Mouse (Mus musculus) lung, adult 2 months (tissue): ENCODE results near the gene Clp1. TPM values are rescaled to one million over a fixed set of nuclear protein-coding genes. Genes with fewer than 3 reads are reported as not detected.
A peak's percentile ranks its signal among the peaks of the same experiment; 100 is the strongest.
"Not testable (repeated sequence)": the region's sequence is repeated elsewhere in the genome, so short reads cannot be mapped to it uniquely, and the experiment has no call there.

Source experiments
- DNase-seq: peaks from one replicate; pipeline ENCODE4 v3.0.0; 2022
- H3K4me1 ChIP-seq: fragments of 200-500 bp; 2 replicates; pipeline ENCODE4 v1.6.1; 2011; ENCODE audit warnings: low read length; ENCODE audit not compliant: control insufficient read depth, insufficient read depth
- H3K4me3 ChIP-seq: fragments of 200-500 bp; replicated peaks from 2 replicates; pipeline ENCODE3; 2011; ENCODE audit warnings: low read depth, mild to moderate bottlenecking, control low read depth, low read length; ENCODE audit errors: extremely low read depth
- CTCF ChIP-seq: fragments of 200-500 bp; IDR thresholded peaks from 2 replicates; pipeline ENCODE4 v1.5.1; 2011; ENCODE audit warnings: mild to moderate bottlenecking, low read length, control low read depth; ENCODE audit not compliant: insufficient read depth
- POLR2A ChIP-seq: fragments of 200-500 bp; IDR thresholded peaks from 2 replicates; pipeline ENCODE4 v1.6.1; 2011; ENCODE audit warnings: low read depth, mild to moderate bottlenecking, control low read depth, low read length, borderline replicate concordance; ENCODE audit errors: extremely low read depth
- WGBS: fragments of 180-500 bp; shearing (Covaris S2); methylation state at CpG from one replicate; pipeline ENCODE4 v1.1.7; 2018; 5-methylcytosine and 5-hydroxymethylcytosine counted together
- polyA plus RNA-seq: library from polyadenylated mRNA; depleted of rRNA; stranded (reverse); fragments of >200 nt; gene quantifications from 2 replicates; pipeline ENCODE4 v1.2.3, GENCODE M21; 2012

Gene Clp1
- polyA plus RNA-seq, 1 experiment, result 10.3 TPM

DNA sequence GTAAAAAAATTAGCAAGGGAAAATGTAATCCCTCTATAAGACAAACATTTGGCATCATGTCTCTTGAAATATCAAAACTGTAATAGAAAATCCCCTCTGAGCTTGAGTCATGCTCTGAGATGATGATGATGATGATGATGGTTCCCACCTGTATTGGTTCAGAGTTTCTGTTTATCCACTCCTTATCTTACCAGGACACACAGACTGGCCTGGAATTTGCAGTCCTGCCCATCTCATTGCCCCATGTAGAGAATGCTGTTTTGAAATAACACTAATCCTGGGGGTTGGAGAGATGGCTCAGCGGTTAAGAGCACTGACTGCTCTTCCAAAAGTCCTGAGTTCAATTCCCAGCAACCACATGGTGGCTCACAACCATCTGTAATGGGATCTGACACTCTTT is 5.2 kb upstream of the Clp1 start:
- no peak for DNase-seq
- no peak overlapping the region for H3K4me3 ChIP-seq
- no peaks in the 10 kb centered on the region; the same call in 1 of the 2 replicates for H3K4me1 ChIP-seq
- TF ChIP-seq POLR2A, result no peak
- no peak for TF ChIP-seq CTCF
- WGBS, result 79% methylated on average over 1 of the region's 1 CpGs

DNA sequence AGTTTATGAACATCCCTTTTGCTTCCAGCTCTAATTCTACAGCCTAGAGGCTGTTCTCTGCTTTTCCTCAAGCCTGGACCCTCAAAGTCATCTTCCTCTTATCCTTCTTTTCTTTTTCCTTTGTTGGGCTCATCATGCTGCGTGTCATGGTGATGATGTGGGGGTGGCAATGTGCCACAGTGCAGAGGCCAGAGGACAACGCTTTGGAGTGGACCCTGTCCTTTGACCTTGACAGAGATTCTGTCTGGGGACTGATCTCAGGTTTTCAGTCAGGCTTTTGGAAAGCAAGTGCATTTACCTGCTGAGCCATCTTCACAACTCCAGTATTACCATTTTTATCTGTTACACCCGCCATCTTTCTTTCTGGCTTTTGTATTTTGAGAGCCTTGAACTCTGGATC is 4.1 kb upstream of the Clp1 start:
- TF ChIP-seq POLR2A (no peak), CTCF (no peak)
- no peak for DNase-seq
- 78% methylated on average over 3 of the region's 3 CpGs for WGBS
- Histone ChIP-seq H3K4me1 (0 out of 2 replicates have a peak, but pooled peaks cover 2% of the 10 kb centered on the region), H3K4me3 (no peak overlapping the region)

DNA sequence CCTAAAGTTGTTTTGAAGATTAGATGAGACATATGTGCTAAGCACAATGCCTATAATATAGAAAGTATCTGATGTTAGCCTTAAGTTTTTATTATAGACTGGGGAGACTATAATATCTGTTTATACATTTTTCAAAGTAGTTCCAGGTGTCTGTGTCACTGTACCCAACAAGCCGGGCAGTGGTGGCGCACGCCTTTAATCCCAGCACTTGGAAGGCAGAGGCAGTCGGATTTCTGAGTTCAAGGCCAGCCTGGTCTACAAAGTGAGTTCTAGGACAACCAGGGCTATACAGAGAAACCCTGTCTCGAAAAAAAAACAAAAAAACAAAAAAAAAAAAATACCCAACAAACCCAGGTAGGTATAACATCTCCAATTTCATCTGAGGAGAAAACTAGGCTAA is 1.0 kb upstream of the Clp1 start:
- H3K4me1 ChIP-seq, H3K4me3 ChIP-seq, DNase-seq: not testable (repeated sequence)
- 80% methylated on average over 5 of the region's 5 CpGs for WGBS

DNA sequence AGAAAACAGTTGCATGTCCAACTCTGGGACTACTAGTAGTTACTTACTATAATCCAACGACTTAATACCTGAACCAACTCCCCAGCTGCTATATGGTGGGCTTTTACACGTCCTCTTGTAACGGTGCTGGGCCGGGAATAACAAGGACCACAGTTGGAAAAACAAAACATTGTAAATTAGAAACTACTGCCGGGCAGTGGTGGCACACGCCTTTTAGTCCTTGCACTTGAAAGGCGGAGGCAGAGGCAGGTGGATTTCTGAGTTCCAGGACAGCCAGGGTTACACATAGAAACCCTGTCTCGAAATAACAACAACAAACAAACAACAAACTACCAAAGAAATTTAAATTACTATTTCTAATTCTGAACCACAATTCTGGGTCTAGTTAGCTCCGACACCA is 434 bp downstream of the Clp1 start:
- 0 out of 2 replicates have a peak, but pooled peaks cover 2% of the 10 kb centered on the region for H3K4me1 ChIP-seq
- TF ChIP-seq POLR2A (no peak), CTCF (no peak)
- DNase-seq, result no peak
- 2% methylated on average over 9 of the region's 9 CpGs for WGBS
- H3K4me3 ChIP-seq, result peak overlapping the region; percentile 45

DNA sequence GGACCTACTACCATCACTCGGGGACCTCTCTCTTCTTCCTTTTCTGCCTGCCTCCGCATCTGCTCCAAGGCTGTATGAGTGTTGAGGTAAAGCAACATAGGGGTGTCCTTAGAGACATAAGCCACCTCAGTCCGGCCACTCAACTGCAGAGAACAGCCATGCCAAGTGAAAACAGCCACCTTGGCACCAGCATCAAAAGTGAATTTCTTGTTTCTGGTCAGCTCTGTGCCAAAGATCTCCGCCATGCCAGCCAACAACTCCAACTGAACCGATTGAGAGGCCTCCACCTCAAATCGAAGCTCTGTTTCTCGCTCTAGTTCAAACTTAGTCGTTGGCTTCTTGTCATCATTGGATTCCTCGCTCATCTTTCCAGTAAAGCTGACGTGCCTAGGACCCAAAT is 1.4 kb downstream of the Clp1 start:
- no peak for DNase-seq
- Histone ChIP-seq H3K4me3 (no peak overlapping the region), H3K4me1 (0 out of 2 replicates have a peak, but pooled peaks cover 2% of the 10 kb centered on the region)
- WGBS, result 89% methylated on average over 10 of the region's 10 CpGs
- TF ChIP-seq POLR2A (no peak), CTCF (no peak)

DNA sequence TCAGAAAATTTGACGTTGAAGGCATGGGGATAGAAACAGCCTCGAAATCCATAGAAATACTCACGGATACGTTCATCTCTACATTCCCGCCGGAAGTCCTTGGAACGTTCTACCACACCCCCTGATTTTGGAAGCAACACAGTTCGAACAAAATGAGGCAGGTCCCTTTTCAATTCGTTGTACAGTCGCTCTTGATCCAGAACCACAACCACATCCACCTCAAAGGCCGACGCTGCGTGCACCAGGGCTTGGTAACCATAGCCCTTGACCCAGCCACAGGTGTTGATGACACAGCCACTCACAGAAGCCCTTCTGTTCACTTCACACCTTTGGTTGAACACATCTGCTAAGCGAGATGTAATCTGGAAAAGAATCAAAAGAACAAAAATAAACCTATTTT is 3.3 kb downstream of the Clp1 start:
- Histone ChIP-seq H3K4me3 (no peak overlapping the region), H3K4me1 (0 out of 2 replicates have a peak, but pooled peaks cover 2% of the 10 kb centered on the region)
- 90% methylated on average over 14 of the region's 14 CpGs for WGBS
- no peak for DNase-seq
- TF ChIP-seq POLR2A, result no peak
- no peak for TF ChIP-seq CTCF

DNA sequence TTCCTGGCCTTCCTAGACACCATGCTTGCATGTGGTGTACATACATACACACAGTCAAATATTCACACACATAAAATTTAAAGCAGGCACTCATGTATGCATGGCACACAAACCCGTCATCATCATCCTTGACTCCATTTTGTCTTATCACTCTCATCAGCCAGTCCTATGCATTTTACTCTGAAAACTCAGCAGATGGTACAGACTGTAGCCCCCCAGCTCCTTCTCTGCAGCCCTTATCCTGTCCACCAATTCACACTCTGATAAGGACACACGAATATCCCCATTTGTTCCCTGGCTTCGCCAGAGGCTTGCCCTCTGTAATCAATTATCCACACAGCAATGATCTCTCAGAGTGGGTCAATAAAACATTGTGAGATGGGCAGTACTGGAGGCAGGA is 6.0 kb downstream of the Clp1 start:
- 89% methylated on average over 3 of the region's 3 CpGs for whole genome bisulfite sequencing
- TF ChIP-seq POLR2A (no peak), CTCF (no peak)
- no peak overlapping the region for H3K4me3 ChIP-seq
- DNase-seq, result no peak
- no peaks in the 10 kb centered on the region for H3K4me1 ChIP-seq

DNA sequence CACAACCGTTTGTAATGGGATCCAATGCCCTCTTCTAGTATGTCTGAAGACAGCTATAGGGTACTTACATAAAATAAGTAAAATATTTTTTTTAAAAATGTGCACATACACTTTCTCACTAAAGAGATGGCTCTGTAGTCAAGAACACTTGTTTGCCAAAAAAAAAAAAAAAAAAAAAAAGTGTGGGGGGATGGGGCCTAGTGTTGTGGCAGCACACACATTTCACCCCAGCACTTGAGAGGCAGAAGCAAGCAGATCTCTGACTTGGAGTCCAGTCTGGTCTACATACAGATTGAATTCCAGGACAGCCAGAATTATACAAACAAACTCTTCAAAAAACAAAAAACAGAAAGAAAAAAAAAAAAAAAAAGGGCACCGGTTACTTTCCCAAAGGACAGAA is 6.4 kb downstream of the Clp1 start:
- TF ChIP-seq CTCF (no peak), POLR2A (no peak)
- DNase-seq, result no peak
- Histone ChIP-seq H3K4me1 (no peaks in the 10 kb centered on the region), H3K4me3 (no peak overlapping the region)
- WGBS, result 86% methylated on average over 2 of the region's 2 CpGs

DNA sequence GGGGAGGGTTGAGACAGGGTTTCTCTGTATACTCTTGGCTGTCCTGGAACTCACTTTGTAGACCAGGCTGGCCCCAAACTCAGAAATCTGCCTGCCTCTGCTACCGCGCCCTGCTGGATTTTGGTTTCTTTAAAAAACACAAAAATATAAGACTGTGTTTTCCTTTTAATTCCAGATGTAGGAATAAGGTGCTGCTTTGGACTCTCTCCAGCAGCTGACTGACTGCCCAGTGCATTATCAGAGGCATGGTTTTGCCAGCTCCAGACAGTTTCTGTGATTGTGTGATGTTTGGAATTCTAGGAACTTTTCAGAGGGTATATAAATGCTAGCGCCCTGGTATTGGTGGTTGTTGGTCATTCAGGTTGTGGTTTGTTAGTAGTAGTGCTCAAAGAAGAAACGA is 9.8 kb downstream of the Clp1 start:
- peaks cover 5% of the 10 kb centered on the region for H3K4me1 ChIP-seq
- no peak overlapping the region for H3K4me3 ChIP-seq
- no peak for DNase-seq
- TF ChIP-seq POLR2A, result no peak
- WGBS, result 92% methylated on average over 4 of the region's 4 CpGs

DNA sequence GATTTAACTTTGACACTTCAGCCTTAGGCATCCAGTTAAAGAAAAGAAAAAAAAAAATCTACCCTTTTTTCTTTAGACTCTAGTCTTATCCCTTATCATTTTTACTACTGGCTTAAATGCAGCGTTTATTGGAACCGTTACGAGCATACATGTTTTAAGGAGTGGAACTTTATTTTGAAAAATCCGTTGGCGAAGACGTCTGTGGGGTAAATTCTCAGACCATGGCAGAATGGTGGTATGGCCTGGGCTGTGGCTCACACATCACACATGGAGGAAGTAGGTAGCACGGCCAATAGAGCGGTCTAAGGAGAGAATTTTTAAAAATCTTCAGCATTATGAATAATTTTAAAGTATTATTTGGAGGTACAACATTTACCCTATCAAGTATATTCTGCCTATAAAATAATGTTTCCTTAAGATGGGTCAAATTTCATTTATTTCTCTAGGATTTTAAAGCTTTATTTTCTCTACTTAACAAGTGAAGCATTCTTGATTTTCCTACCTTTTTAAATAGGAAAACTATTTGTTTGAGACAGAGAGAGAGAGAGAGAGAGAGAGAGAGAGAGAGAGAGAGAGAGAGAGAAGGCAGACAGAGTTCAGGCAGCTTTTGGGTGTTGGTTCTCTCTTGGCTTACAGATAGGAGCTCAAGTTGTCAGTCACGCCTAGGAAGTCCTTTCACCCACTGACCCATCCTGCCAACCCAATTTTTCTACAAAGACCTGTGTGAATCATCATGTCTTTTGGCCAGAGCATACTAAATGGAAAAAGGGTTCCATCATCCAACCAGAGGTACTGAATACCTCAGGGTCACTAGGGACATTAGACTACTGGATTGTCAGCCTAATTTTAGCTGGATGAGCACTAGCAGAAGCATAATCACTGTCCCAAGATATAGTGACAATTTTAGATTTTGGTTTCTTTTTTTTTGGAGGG is 10.5 kb downstream of the Clp1 start:
- no peak for TF ChIP-seq CTCF
- TF ChIP-seq POLR2A, result no peak
- H3K4me1 ChIP-seq, result peaks cover 5% of the 10 kb centered on the region
- no peak overlapping the region for H3K4me3 ChIP-seq
- no peak for DNase-seq
- 18% methylated on average over 9 of the region's 9 CpGs for WGBS
